In the genomic region with DNA sequence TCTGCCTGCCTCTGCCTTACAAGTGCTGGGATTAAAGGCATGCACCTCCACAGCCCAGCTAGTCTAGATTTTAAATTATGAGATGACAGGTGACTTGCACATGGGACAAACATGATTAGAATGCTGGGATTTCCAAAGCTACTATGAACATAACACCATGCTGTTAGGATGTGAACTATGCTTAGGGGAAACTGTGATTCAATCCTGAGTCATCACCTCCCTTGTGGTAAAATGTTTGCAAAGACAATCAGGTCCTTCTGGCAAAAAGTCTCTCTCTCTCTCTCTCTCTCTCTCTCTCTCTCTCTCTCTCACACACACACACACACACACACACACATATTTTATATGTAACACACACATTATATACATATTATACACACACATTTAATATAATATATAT, we compare ENCODE assay signal across 22 mouse cellular contexts.
DNase-seq lines count a peak whose midpoint lies in the region; ATAC-seq and TF ChIP-seq lines count a peak whose summit lies in the region.
"Had no signal": no experiment of that assay in that cellular context is flagged by ENCODE, and none has a peak within 500 bp of the region (broad histone marks: within the 10 kb centered on the region; RNA-seq: fewer than 3 reads in every experiment).

No protein-coding gene starts in this region.

- no peak for TF ChIP-seq CTCF in lung, postnatal 0 days (IDR thresholded peaks at IDR 0.05)

- no peak overlapping the region for H3K27ac ChIP-seq in lung, postnatal 0 days (ENCODE audit: low read length)
- H3K27ac ChIP-seq: embryonic facial prominence, embryonic 10.5 days; embryonic facial prominence, embryonic 12.5 days; forebrain, embryonic 13.5 days; forebrain, embryonic 15.5 days had no signal

- ATAC-seq in frontal cortex, adult (ENCODE audit: low TSS enrichment): peak; percentile 55; the same call in 1 of the 2 replicates
- no peak for ATAC-seq in lung, postnatal 0 days
- ATAC-seq: CD4-positive, CD25-positive, alpha-beta regulatory T cell, adult 4 months; forebrain, embryonic 13.5 days; forebrain, embryonic 15.5 days; forebrain, postnatal 0 days had no signal

- H3K27me3 ChIP-seq in lung, postnatal 0 days (replicated peaks; ENCODE audit: insufficient read depth, low read length): no peaks in the 10 kb centered on the region
- H3K27me3 ChIP-seq: CH12.LX; embryonic facial prominence, embryonic 12.5 days; forebrain, embryonic 13.5 days; forebrain, embryonic 15.5 days had no signal

- H3K4me3 ChIP-seq in lung, postnatal 0 days (ENCODE audit: low read depth, low read length): no peak overlapping the region
- H3K4me3 ChIP-seq: embryonic facial prominence, embryonic 10.5 days; embryonic facial prominence, embryonic 12.5 days; forebrain, embryonic 13.5 days; forebrain, embryonic 15.5 days had no signal

- H3K9ac ChIP-seq in lung, postnatal 0 days (replicated peaks; ENCODE audit: low read depth): no peak overlapping the region
- H3K9ac ChIP-seq: embryonic facial prominence, embryonic 12.5 days; forebrain, embryonic 13.5 days; forebrain, embryonic 15.5 days; forebrain, postnatal 0 days had no signal

- no peak for TF ChIP-seq EP300 in lung, postnatal 0 days (IDR thresholded peaks at IDR 0.05)

- no peak for DNase-seq in frontal cortex, postnatal 10 days (ENCODE audit: low spot score in 2 of 2)
- peak; percentile 46 for DNase-seq in Muller cell, postnatal 12 days (ENCODE audit: inconsistent ontology term)
- DNase-seq in layer of hippocampus, adult 9-10 months (ENCODE audit: low spot score): no peak
- no peak for DNase-seq in lung, postnatal 0 days (ENCODE audit: low spot score)
- DNase-seq: adrenal gland, adult 2 months; adrenal gland, postnatal 10 days; adrenal gland, postnatal 25 days; B cell, adult 2 months; cerebellum, adult 11-12 months; cerebellum, adult 2 months; cerebellum, adult 9-10 months; cerebellum, postnatal 10 days; cerebellum, postnatal 25 days; forebrain, postnatal 0 days had no signal

- H3K36me3 ChIP-seq in lung, postnatal 0 days (ENCODE audit: insufficient read depth, low read length): no peaks in the 10 kb centered on the region
- H3K36me3 ChIP-seq: embryonic facial prominence, embryonic 10.5 days; embryonic facial prominence, embryonic 12.5 days; forebrain, embryonic 15.5 days; G1E had no signal

- H3K4me1 ChIP-seq in lung, postnatal 0 days (ENCODE audit: insufficient read depth, low read depth, low read length): no peaks in the 10 kb centered on the region
- H3K4me1 ChIP-seq: embryonic facial prominence, embryonic 10.5 days; embryonic facial prominence, embryonic 12.5 days; forebrain, embryonic 13.5 days; forebrain, embryonic 15.5 days had no signal

- no peak overlapping the region for H3K4me2 ChIP-seq in lung, postnatal 0 days (replicated peaks; ENCODE audit: low read depth, low read length)
- H3K4me2 ChIP-seq: embryonic facial prominence, embryonic 12.5 days; forebrain, embryonic 13.5 days; forebrain, embryonic 15.5 days had no signal

- no peaks in the 10 kb centered on the region for H3K9me3 ChIP-seq in lung, postnatal 0 days (ENCODE audit: low read length)
- H3K9me3 ChIP-seq: embryonic facial prominence, embryonic 10.5 days; embryonic facial prominence, embryonic 12.5 days; forebrain, embryonic 13.5 days; forebrain, embryonic 15.5 days; G1E had no signal
